Mouse (Mus musculus): ENCODE results near the gene Eed.
A peak's percentile ranks its signal among the peaks of the same experiment; 100 is the strongest.
"Not testable (repeated sequence)": the region's sequence is repeated elsewhere in the genome, so short reads cannot be mapped to it uniquely, and the experiment has no call there.

The Eed gene

GRCm38 (mm10) chr7:89980485-89981422, at the start of gene Eed:
TSS of gene Eed (minus strand) at chr7:89980983.
- peak; percentile 95 for DNase-seq (ENCODE audit: low read depth, low spot score)

- DNase-seq (ENCODE audit: low read depth, low spot score), result peak; percentile 77
Observed at GRCm38 (mm10) chr7:90029548-90030485, 49.0 kb upstream of the Eed start.

- DNase-seq (ENCODE audit: low read depth, low spot score), result no peak
Observed at GRCm38 (mm10) chr7:90028888-90029547, 48.2 kb upstream of the Eed start.

GRCm38 (mm10) chr7:90024975-90025374, 44.2 kb upstream of the Eed start:
- no peak for DNase-seq (ENCODE audit: low read depth, low spot score)

- peak; percentile 62 for DNase-seq (ENCODE audit: low read depth, low spot score)
Observed at GRCm38 (mm10) chr7:90022974-90023707, 42.4 kb upstream of the Eed start.

- DNase-seq (ENCODE audit: low read depth, low spot score), result no peak
Observed at GRCm38 (mm10) chr7:90020331-90020730, 39.5 kb upstream of the Eed start.

- peak; percentile 62 for DNase-seq (ENCODE audit: low read depth, low spot score)
Observed at GRCm38 (mm10) chr7:90019570-90019969, 38.8 kb upstream of the Eed start.

GRCm38 (mm10) chr7:90016930-90017588, 36.3 kb upstream of the Eed start:
- DNase-seq (ENCODE audit: low read depth, low spot score), result no peak

GRCm38 (mm10) chr7:90016459-90016858, 35.7 kb upstream of the Eed start:
- peak; percentile 60 for DNase-seq (ENCODE audit: low read depth, low spot score)

GRCm38 (mm10) chr7:90006667-90007653, 26.2 kb upstream of the Eed start:
- no peak for DNase-seq (ENCODE audit: low read depth, low spot score)

- DNase-seq (ENCODE audit: low read depth, low spot score), result no peak
Observed at GRCm38 (mm10) chr7:90004781-90005180, 24.0 kb upstream of the Eed start.

GRCm38 (mm10) chr7:90002375-90002774, 21.6 kb upstream of the Eed start:
- no peak for DNase-seq (ENCODE audit: low read depth, low spot score)

- DNase-seq (ENCODE audit: low read depth, low spot score), result no peak
Observed at GRCm38 (mm10) chr7:89999491-89999890, 18.7 kb upstream of the Eed start.

GRCm38 (mm10) chr7:89998624-89999006, 17.8 kb upstream of the Eed start:
- no peak for DNase-seq (ENCODE audit: low read depth, low spot score)

- peak; percentile 61 for DNase-seq (ENCODE audit: low read depth, low spot score)
Observed at GRCm38 (mm10) chr7:89998006-89998623, 17.3 kb upstream of the Eed start.

GRCm38 (mm10) chr7:89997526-89997925, 16.7 kb upstream of the Eed start:
- DNase-seq (ENCODE audit: low read depth, low spot score), result not testable (repeated sequence)

GRCm38 (mm10) chr7:89993091-89993490, 12.3 kb upstream of the Eed start:
- peak; percentile 26 for DNase-seq (ENCODE audit: low read depth, low spot score)

- DNase-seq (ENCODE audit: low read depth, low spot score), result no peak
Observed at GRCm38 (mm10) chr7:89984421-89984820, 3.6 kb upstream of the Eed start.

- no peak for DNase-seq (ENCODE audit: low read depth, low spot score)
Observed at GRCm38 (mm10) chr7:89983441-89983840, 2.7 kb upstream of the Eed start.
